Mouse (Mus musculus) embryonic fibroblast, embryonic 13.5 days (primary cell): ENCODE data around the gene Camta1. TPM values are rescaled to one million over a fixed set of nuclear protein-coding genes. Genes with fewer than 3 reads are reported as not detected.

Experiments
- H3K27ac ChIP-seq: 2 replicates; pipeline ENCODE4 v1.5.1; 2012; ENCODE audit warnings: low read length, control low read depth, inconsistent platforms; ENCODE audit not compliant: insufficient read depth
- H3K4me1 ChIP-seq: 2 replicates; pipeline ENCODE4 v1.6.1; 2011; ENCODE audit warnings: low read length; ENCODE audit not compliant: control insufficient read depth, insufficient read depth
- H3K4me3 ChIP-seq: 2 replicates; pipeline ENCODE4 v1.5.1; 2011; ENCODE audit warnings: mild to moderate bottlenecking, control low read depth, low read length; ENCODE audit not compliant: insufficient read depth
- CTCF ChIP-seq: IDR thresholded peaks from 2 replicates; pipeline ENCODE4 v1.5.1; 2011; ENCODE audit warnings: mild to moderate bottlenecking, control low read depth, low read length, moderate library complexity, borderline replicate concordance; ENCODE audit not compliant: insufficient read depth
- POLR2A ChIP-seq: IDR thresholded peaks from 2 replicates; pipeline ENCODE4 v1.6.1; 2011; ENCODE audit warnings: low read depth, mild to moderate bottlenecking, control low read depth, low read length, moderate library complexity
- polyA plus RNA-seq: library from polyadenylated mRNA; stranded (reverse); fragments of >200 nt; gene quantifications from 2 replicates; pipeline ENCODE4 v1.2.4, GENCODE M21; 2011; ENCODE audit warnings: low read depth; ENCODE audit not compliant: missing spikeins, insufficient read length

Gene Camta1
- polyA plus RNA-seq, 1 experiment = 53.4 TPM

DNA sequence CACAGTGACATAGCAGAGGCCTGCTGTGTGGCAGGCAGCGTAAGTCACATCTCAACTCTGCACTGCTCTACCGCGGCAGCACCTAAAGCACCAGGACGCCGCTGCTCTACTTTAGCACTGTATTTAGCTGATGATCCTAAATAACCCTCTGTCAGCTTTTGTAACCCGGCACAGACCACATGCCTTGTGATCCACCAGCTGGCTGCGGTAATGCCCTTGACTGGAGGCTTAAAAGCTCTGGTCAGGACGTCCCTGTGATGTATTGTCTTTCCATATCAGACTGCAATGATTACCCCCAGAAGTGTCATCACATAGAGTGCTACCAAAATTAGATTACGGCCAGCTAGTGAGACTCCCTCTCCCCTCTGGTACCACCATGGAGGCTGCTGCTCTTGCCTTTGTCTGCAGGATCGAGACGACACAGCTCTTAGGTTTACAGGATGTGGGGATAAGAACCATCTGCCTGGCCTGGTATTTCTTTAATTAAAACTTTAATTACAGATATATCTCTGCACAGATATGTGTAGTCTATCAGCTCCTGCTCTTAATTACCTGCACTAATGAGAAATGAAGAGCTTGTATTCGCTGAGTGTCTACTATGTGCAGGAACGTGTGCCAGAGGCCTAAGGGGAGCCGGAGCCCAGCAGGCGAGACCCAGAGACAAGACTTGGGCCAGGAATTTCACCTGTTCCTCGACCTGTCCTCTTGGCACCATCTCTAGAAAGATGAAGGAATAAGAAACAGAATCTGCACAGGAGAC, 74.5 kb downstream of the Camta1 start:
- Histone ChIP-seq H3K4me1 (no peaks in the 10 kb centered on the region), H3K27ac (no peak overlapping the region), H3K4me3 (no peak overlapping the region)
- TF ChIP-seq POLR2A (no peak), CTCF (no peak)

DNA sequence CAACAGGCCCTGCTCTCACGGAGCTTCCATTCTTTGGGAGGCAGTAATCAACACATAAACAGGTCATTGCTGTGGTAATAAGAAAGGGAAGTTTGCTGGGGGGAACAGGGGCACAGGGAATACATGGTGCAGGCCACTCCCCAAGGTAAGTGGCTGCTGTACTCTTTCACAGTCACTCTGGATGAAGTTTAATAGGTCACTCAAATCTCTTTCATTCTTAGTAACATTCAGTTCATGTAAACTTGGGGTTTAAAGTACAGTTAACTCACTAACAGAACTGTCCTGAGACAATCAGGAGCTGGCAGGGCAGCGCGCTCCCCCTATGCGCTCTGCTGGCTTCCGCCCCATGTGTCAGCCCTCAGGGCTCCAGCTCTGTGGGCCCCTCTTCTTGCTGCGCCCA, 81.2 kb downstream of the Camta1 start:
- no peaks in the 10 kb centered on the region for H3K4me1 ChIP-seq
- no peak overlapping the region for H3K4me3 ChIP-seq
- H3K27ac ChIP-seq = no peak overlapping the region
- no peak for TF ChIP-seq CTCF
- TF ChIP-seq POLR2A = no peak

GRCm38 (mm10) chr4:151779962-151780459, 81.7 kb downstream of the Camta1 start:
- Histone ChIP-seq H3K27ac (no peak overlapping the region), H3K4me1 (no peaks in the 10 kb centered on the region), H3K4me3 (no peak overlapping the region)
- TF ChIP-seq POLR2A = no peak
- TF ChIP-seq CTCF = no peak

DNA sequence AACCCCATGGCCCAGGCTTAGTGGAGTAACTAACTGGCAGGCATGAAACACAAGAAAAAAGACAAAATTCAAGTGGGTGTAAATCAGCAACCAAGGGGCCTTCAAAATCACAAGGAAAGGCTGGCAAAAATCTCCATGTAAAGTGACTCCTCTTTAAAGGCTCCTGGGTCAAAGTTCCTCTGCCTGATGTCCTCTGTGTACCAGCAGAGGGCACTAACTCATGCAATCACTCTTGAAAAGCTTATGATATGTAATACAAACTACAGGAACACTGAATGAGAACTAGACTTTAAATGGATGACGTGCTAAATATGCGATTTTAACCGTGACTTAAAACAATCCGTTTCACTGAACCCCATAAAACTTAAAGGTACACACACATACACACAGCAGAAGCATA, 83.2 kb downstream of the Camta1 start:
- no peak overlapping the region for H3K27ac ChIP-seq
- no peak overlapping the region for H3K4me3 ChIP-seq
- TF ChIP-seq CTCF = no peak
- TF ChIP-seq POLR2A = no peak
- no peaks in the 10 kb centered on the region for H3K4me1 ChIP-seq

GRCm38 (mm10) chr4:151777451-151777850, 84.2 kb downstream of the Camta1 start:
- H3K4me1 ChIP-seq = no peaks in the 10 kb centered on the region
- H3K27ac ChIP-seq = no peak overlapping the region
- no peak for TF ChIP-seq POLR2A
- no peak overlapping the region for H3K4me3 ChIP-seq

DNA sequence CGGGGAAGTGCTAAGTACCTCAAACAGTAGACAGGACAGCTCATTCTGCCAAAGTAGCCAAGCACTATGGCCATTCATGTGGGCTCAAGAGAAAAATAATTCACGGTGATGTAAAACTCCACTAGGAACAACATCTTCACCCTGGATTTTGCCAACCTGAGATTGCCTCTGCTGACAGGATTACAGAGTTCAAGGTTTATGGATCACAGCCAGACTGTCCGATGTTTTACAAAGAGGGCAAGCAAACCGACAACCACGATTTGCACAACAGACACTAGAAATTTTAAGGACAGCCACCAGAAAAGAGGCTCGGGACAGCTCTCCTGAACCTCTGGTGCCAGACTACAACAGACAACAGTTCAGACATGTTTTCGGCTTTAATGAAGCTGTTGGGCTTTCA, 86.2 kb downstream of the Camta1 start:
- no peak overlapping the region for H3K4me3 ChIP-seq
- H3K4me1 ChIP-seq = no peaks in the 10 kb centered on the region
- H3K27ac ChIP-seq = no peak overlapping the region
- TF ChIP-seq CTCF (no peak), POLR2A (no peak)

- no peaks in the 10 kb centered on the region for H3K4me1 ChIP-seq
- no peak overlapping the region for H3K27ac ChIP-seq
- H3K4me3 ChIP-seq = no peak overlapping the region
- no peak for TF ChIP-seq CTCF
- TF ChIP-seq POLR2A = no peak
Measured at GRCm38 (mm10) chr4:151773651-151774050, 88.0 kb downstream of the Camta1 start.

DNA sequence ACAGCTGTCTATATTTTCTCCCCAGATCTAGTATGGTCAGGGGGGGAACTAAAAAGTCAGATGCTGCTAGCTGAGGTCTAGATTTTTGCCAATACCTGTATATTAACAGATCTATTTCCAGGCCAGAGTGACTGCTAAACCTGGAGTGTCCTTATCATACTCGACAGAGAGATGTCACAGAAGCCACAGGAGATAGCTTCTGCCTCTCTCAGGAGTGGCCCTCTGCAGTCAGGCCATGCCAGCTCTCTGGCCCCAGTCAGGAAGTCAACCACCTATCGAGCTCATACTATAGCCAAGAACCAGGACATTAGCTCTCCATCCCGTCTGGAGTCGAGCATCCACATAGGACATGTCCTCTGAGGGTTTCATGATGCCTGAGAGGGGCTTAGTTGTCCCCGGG, 88.7 kb downstream of the Camta1 start:
- no peak overlapping the region for H3K27ac ChIP-seq
- no peak overlapping the region for H3K4me3 ChIP-seq
- TF ChIP-seq CTCF (no peak), POLR2A (no peak)
- no peaks in the 10 kb centered on the region for H3K4me1 ChIP-seq

GRCm38 (mm10) chr4:151770697-151771096, 91.0 kb downstream of the Camta1 start:
- no peak for TF ChIP-seq CTCF
- TF ChIP-seq POLR2A = no peak
- Histone ChIP-seq H3K4me3 (no peak overlapping the region), H3K27ac (no peak overlapping the region), H3K4me1 (no peaks in the 10 kb centered on the region)

DNA sequence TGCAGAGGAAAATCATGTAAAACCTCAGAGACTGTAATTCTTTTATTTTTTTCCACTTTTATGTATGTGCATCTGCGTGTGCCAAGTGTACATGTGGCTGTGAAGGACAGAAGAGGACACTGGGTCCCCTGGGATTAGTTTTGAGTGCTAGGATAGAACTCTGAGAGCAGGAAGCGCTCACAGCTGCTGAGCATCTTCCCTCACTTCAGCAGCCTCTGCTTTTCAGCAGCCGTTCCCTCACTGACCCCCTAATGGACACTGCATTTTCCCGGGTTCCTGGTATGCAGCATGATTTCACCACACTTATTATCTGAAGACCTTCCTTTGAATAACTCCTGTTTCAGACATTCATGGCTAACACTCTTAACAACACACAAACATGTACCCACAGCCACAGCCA, 93.9 kb downstream of the Camta1 start:
- TF ChIP-seq CTCF (no peak), POLR2A (no peak)
- H3K4me3 ChIP-seq = no peak overlapping the region
- no peak overlapping the region for H3K27ac ChIP-seq
- H3K4me1 ChIP-seq = no peaks in the 10 kb centered on the region
